34 mouse cellular contexts compared by ENCODE assay signal in the genomic region with DNA sequence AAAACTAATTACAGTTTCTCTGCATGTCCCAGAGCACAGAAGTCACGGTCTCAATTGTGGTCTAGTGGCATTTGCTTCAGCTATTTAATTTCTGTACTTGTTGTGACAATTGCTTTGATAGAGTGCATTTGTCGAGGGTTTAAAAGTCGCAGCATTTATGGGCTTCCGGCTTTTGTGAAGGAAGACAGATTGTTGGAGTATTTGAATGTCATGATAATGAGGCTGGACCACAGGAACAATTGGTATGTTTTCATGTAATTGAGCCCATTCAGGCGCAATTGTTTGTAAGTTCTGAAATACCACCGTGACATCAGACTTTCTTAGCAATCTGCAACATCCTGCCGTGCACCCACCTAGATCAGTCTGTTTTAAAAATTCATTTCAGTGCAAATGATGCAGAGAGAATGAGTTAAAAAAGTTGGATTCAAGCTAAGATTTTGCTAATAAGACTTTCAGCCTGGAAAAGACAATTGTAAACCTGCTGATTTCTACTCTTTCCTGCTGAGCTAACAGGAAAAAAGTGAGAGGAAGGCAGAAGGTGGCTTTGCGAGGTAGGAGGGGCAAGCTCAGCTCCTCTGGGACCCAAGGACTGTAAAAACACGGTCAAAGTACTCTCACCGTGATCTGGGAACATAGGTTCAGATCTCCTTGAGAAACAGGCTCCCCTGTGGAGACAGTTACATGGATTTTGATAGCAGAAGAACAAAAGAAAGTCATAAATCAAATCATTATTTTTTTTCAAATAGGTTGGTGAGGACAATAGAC. TPM values are rescaled to one million over a fixed set of nuclear protein-coding genes. Genes with fewer than 3 reads are reported as not detected.
DNase-seq lines count a peak whose midpoint lies in the region; ATAC-seq and TF ChIP-seq lines count a peak whose summit lies in the region.
"Had no signal": no experiment of that assay in that cellular context is flagged by ENCODE, and none has a peak within 500 bp of the region (broad histone marks: within the 10 kb centered on the region; RNA-seq: fewer than 3 reads in every experiment).

No protein-coding gene starts in this region.

- DNase-seq in hindbrain, embryonic 14.5 days (ENCODE audit: low spot score): peak; percentile 23
- DNase-seq in hindbrain, embryonic 11.5 days (ENCODE audit: low spot score): no peak
- peak; percentile 85 for DNase-seq in kidney, postnatal 0 days (ENCODE audit: low spot score)
- DNase-seq in brain, embryonic 14.5 days (ENCODE audit: low read depth): peak; percentile 40
- DNase-seq in urinary bladder, postnatal 36 days (ENCODE audit: low spot score in 2 of 2): no peak
- no peak for DNase-seq in heart, adult 18-20 months
- DNase-seq: adrenal gland, postnatal 14 days; cerebellum, adult 8-10 months; cerebellum, postnatal 36 days; embryo, embryonic 11 days; heart, postnatal 10 days; lung, postnatal 4 days had no signal

- no peaks in the 10 kb centered on the region for H3K9me3 ChIP-seq in hindbrain, embryonic 14.5 days (ENCODE audit: control insufficient read depth, low read length)
- H3K9me3 ChIP-seq in hindbrain, embryonic 11.5 days (ENCODE audit: control insufficient read depth, low read length): no peaks in the 10 kb centered on the region
- H3K9me3 ChIP-seq in kidney, postnatal 0 days (replicated peaks; ENCODE audit: low read length): no peaks in the 10 kb centered on the region
- H3K9me3 ChIP-seq in kidney, embryonic 14.5 days (ENCODE audit: control insufficient read depth, low read length): no peaks in the 10 kb centered on the region
- H3K9me3 ChIP-seq in ES-Bruce4 (replicated peaks; ENCODE audit: control insufficient read depth, insufficient read depth, low read length, poor library complexity, severe bottlenecking): no peaks in the 10 kb centered on the region; the same call in none of the 2 replicates
- H3K9me3 ChIP-seq: embryonic facial prominence, embryonic 13.5 days; forebrain, embryonic 12.5 days; hindbrain, embryonic 10.5 days; midbrain, embryonic 15.5 days had no signal

- no peak overlapping the region for H3K9ac ChIP-seq in hindbrain, embryonic 14.5 days
- no peak overlapping the region for H3K9ac ChIP-seq in hindbrain, embryonic 11.5 days (ENCODE audit: low read depth, low read length)
- H3K9ac ChIP-seq in kidney, postnatal 0 days (ENCODE audit: low read depth, low read length): no peak overlapping the region
- H3K9ac ChIP-seq in kidney, embryonic 14.5 days (ENCODE audit: low read depth, low read length): no peak overlapping the region
- H3K9ac ChIP-seq in ES-Bruce4 (ENCODE audit: low read depth, poor library complexity, severe bottlenecking): no peak overlapping the region
- H3K9ac ChIP-seq: embryonic facial prominence, embryonic 13.5 days; forebrain, embryonic 12.5 days; heart, embryonic 12.5 days; midbrain, embryonic 15.5 days had no signal

- no peaks in the 10 kb centered on the region for H3K4me1 ChIP-seq in hindbrain, embryonic 14.5 days (replicated peaks; ENCODE audit: control insufficient read depth, insufficient read depth, low read length)
- H3K4me1 ChIP-seq in hindbrain, embryonic 11.5 days (replicated peaks; ENCODE audit: control insufficient read depth, insufficient read depth, low read length): no peaks in the 10 kb centered on the region
- no peaks in the 10 kb centered on the region for H3K4me1 ChIP-seq in kidney, postnatal 0 days (replicated peaks; ENCODE audit: insufficient read depth, low read length)
- H3K4me1 ChIP-seq in kidney, embryonic 14.5 days (ENCODE audit: control insufficient read depth, insufficient read depth, low read length): no peaks in the 10 kb centered on the region
- H3K4me1 ChIP-seq in ES-Bruce4 (ENCODE audit: control insufficient read depth, insufficient read depth, low read length): peaks cover 3% of the 10 kb centered on the region
- H3K4me1 ChIP-seq: embryonic facial prominence, embryonic 13.5 days; midbrain, embryonic 15.5 days had no signal

- no peak overlapping the region for H3K4me2 ChIP-seq in hindbrain, embryonic 14.5 days (replicated peaks)
- H3K4me2 ChIP-seq in hindbrain, embryonic 11.5 days (replicated peaks; ENCODE audit: low read depth, low read length): no peak overlapping the region
- no peak overlapping the region for H3K4me2 ChIP-seq in kidney, postnatal 0 days (ENCODE audit: low read length)
- H3K4me2 ChIP-seq in kidney, embryonic 14.5 days (replicated peaks; ENCODE audit: low read depth, low read length): no peak overlapping the region
- H3K4me2 ChIP-seq: embryonic facial prominence, embryonic 13.5 days; forebrain, embryonic 12.5 days; heart, embryonic 12.5 days; midbrain, embryonic 15.5 days had no signal

- 16% methylated on average over 10 of the region's 10 CpGs for WGBS in hindbrain, embryonic 14.5 days
- WGBS in hindbrain, embryonic 11.5 days: 31% methylated on average over 10 of the region's 10 CpGs
- WGBS in kidney, postnatal 0 days: 39% methylated on average over 10 of the region's 10 CpGs
- WGBS in kidney, embryonic 14.5 days: 42% methylated on average over 10 of the region's 10 CpGs

- H3K27ac ChIP-seq in hindbrain, embryonic 14.5 days: 0 out of 2 replicates have a peak overlapping the region, but pooled peaks have one; percentile 2
- H3K27ac ChIP-seq in hindbrain, embryonic 11.5 days (ENCODE audit: low read depth, low read length): no peak overlapping the region
- peak overlapping the region; percentile 63; the same call in 1 of the 2 replicates for H3K27ac ChIP-seq in kidney, postnatal 0 days
- no peak overlapping the region for H3K27ac ChIP-seq in kidney, embryonic 14.5 days (ENCODE audit: low read depth, low read length)
- H3K27ac ChIP-seq in ES-Bruce4 (ENCODE audit: insufficient read depth, low read length): peak overlapping the region; percentile 78
- H3K27ac ChIP-seq: embryonic facial prominence, embryonic 13.5 days; forebrain, embryonic 12.5 days; hindbrain, embryonic 10.5 days; midbrain, embryonic 15.5 days had no signal

- no peaks in the 10 kb centered on the region for H3K36me3 ChIP-seq in hindbrain, embryonic 14.5 days (replicated peaks; ENCODE audit: control insufficient read depth, insufficient read depth)
- H3K36me3 ChIP-seq in hindbrain, embryonic 11.5 days (ENCODE audit: control insufficient read depth, insufficient read depth, low read length): no peaks in the 10 kb centered on the region
- no peaks in the 10 kb centered on the region for H3K36me3 ChIP-seq in kidney, postnatal 0 days (ENCODE audit: insufficient read depth, low read length)
- H3K36me3 ChIP-seq in kidney, embryonic 14.5 days (ENCODE audit: control insufficient read depth, insufficient read depth, low read length): no peaks in the 10 kb centered on the region
- H3K36me3 ChIP-seq in ES-Bruce4 (ENCODE audit: control insufficient read depth, insufficient read depth, low read length, poor library complexity, severe bottlenecking): no peaks in the 10 kb centered on the region
- H3K36me3 ChIP-seq: embryonic facial prominence, embryonic 13.5 days; forebrain, embryonic 12.5 days; heart, embryonic 12.5 days; hindbrain, embryonic 10.5 days; midbrain, embryonic 15.5 days had no signal

- 0 out of 2 replicates have a peak, but pooled peaks have one; percentile 6 for ATAC-seq in hindbrain, embryonic 14.5 days (ENCODE audit: low FRiP score)
- no peak for ATAC-seq in hindbrain, embryonic 11.5 days (ENCODE audit: low FRiP score)
- ATAC-seq in kidney, postnatal 0 days (replicated peaks; ENCODE audit: low FRiP score, low read depth): no peak
- no peak for ATAC-seq in kidney, embryonic 14.5 days (ENCODE audit: low FRiP score, low TSS enrichment)
- ATAC-seq: inflammation-experienced regulatory T-cells, adult 6 months; midbrain, embryonic 15.5 days had no signal

- no peak overlapping the region for H3K4me3 ChIP-seq in hindbrain, embryonic 14.5 days (replicated peaks; ENCODE audit: low read length)
- no peak overlapping the region for H3K4me3 ChIP-seq in hindbrain, embryonic 11.5 days (ENCODE audit: low read depth, low read length)
- H3K4me3 ChIP-seq in kidney, postnatal 0 days (replicated peaks; ENCODE audit: low read depth, low read length): no peak overlapping the region
- H3K4me3 ChIP-seq in kidney, embryonic 14.5 days (ENCODE audit: low read length): no peak overlapping the region
- no peak overlapping the region for H3K4me3 ChIP-seq in ES-Bruce4 (ENCODE audit: low read depth, low read length)
- H3K4me3 ChIP-seq: embryonic facial prominence, embryonic 13.5 days; erythroblast, embryonic 14.5 days; forebrain, embryonic 12.5 days; heart, embryonic 12.5 days; hindbrain, embryonic 10.5 days; midbrain, embryonic 15.5 days had no signal

- no peaks in the 10 kb centered on the region for H3K27me3 ChIP-seq in hindbrain, embryonic 14.5 days (ENCODE audit: control insufficient read depth, insufficient read depth, low read length)
- H3K27me3 ChIP-seq in hindbrain, embryonic 11.5 days (ENCODE audit: control insufficient read depth, insufficient read depth, low read length): no peaks in the 10 kb centered on the region
- H3K27me3 ChIP-seq in kidney, postnatal 0 days (ENCODE audit: insufficient read depth, low read length): no peaks in the 10 kb centered on the region
- no peaks in the 10 kb centered on the region for H3K27me3 ChIP-seq in kidney, embryonic 14.5 days (ENCODE audit: control insufficient read depth, insufficient read depth, low read length)
- no peaks in the 10 kb centered on the region for H3K27me3 ChIP-seq in ES-Bruce4 (ENCODE audit: control insufficient read depth, insufficient read depth, low read length, poor library complexity, severe bottlenecking)
- H3K27me3 ChIP-seq: embryonic facial prominence, embryonic 13.5 days; heart, embryonic 12.5 days; midbrain, embryonic 15.5 days had no signal

- TF ChIP-seq POLR2A in ES-Bruce4 (IDR thresholded peaks at IDR 0.05; ENCODE audit: insufficient read depth, low read length): no peak
- no peak for TF ChIP-seq POLR2A in brain, embryonic 14.5 days (IDR thresholded peaks at IDR 0.05; ENCODE audit: borderline replicate concordance, extremely low read depth, insufficient read depth, insufficient read length, poor library complexity, severe bottlenecking)

- TF ChIP-seq EP300 in ES-Bruce4 (IDR thresholded peaks at IDR 0.05; ENCODE audit: insufficient read depth, low read depth, low read length): no peak

- no peak for TF ChIP-seq CTCF in kidney, postnatal 0 days (IDR thresholded peaks at IDR 0.05; ENCODE audit: low read depth)
- TF ChIP-seq CTCF in ES-Bruce4 (IDR thresholded peaks at IDR 0.05; ENCODE audit: low read depth, low read length): no peak
- no peak for TF ChIP-seq CTCF in brain, embryonic 14.5 days (IDR thresholded peaks at IDR 0.05; ENCODE audit: borderline replicate concordance, extremely low read depth, insufficient read depth, insufficient read length)

RNA-seq across cellular contexts. Expression of a gene that starts 58.7 kb away (rescaled TPM):
- not detected in 2 replicates for polyA plus RNA-seq in hindbrain, embryonic 14.5 days (2014; fragmentation: Nextera tagmentation; extraction: Ambion mirVana)
- polyA plus RNA-seq in hindbrain, embryonic 11.5 days (2014; fragmentation: Nextera tagmentation; extraction: Ambion mirVana): not detected in 2 replicates
- not detected in 2 replicates for polyA plus RNA-seq in kidney, postnatal 0 days (2015; fragmentation: Nextera tagmentation; extraction: Ambion mirVana)
- not detected in 2 replicates for polyA plus RNA-seq in kidney, embryonic 14.5 days (2014; fragmentation: Nextera tagmentation; extraction: Ambion mirVana)
- 0.67 TPM in 1 of 2 replicates, not detected in the other for polyA plus RNA-seq in ES-Bruce4 (2011; ENCODE audit: insufficient read depth, insufficient read length, low read depth, missing spikeins)
- polyA plus RNA-seq in brain, embryonic 14.5 days (2012; rRNA removed): not detected in 2 replicates
- not detected for total RNA-seq in heart, adult 18-20 months (2021)
- total RNA-seq: adrenal gland, postnatal 14 days; gastrocnemius, adult 18-20 months; gastrocnemius, postnatal 4 days; heart, postnatal 10 days; layer of hippocampus, postnatal 14 days; liver, adult 2 months; megakaryocyte-erythroid progenitor cell, adult 5-6 weeks; MEL had no signal
- polyA plus RNA-seq: embryonic facial prominence, embryonic 13.5 days; erythroblast, embryonic 14.5 days; forebrain, embryonic 12.5 days; heart, embryonic 12.5 days; hindbrain, embryonic 10.5 days; inflammation-experienced regulatory T-cells, adult 6 months; limb, embryonic 11.5 days; liver, adult 2 months; liver, embryonic 16.5 days; lung, embryonic 16.5 days; midbrain, embryonic 15.5 days; neural tube, embryonic 14.5 days; small intestine, adult 2 months; stomach, embryonic 16.5 days; thymus, postnatal 0 days had no signal

Comparison
In these comparisons a context has a peak if more than half of its experiments do, and no peak if none do; other contexts are left out.
1. DNase-seq: peak in hindbrain, embryonic 14.5 days (single experiment), kidney, postnatal 0 days (single experiment) and brain, embryonic 14.5 days (single experiment); none in hindbrain, embryonic 11.5 days (single experiment), urinary bladder, postnatal 36 days (0 of 2) and heart, adult 18-20 months (0 of 2).
2. H3K27ac ChIP-seq: peak in hindbrain, embryonic 14.5 days (single experiment), kidney, postnatal 0 days (single experiment) and ES-Bruce4 (single experiment); none in hindbrain, embryonic 11.5 days (single experiment) and kidney, embryonic 14.5 days (single experiment).